Mouse (Mus musculus): ENCODE data around the gene Gm49321.

The Gm49321 gene

DNA sequence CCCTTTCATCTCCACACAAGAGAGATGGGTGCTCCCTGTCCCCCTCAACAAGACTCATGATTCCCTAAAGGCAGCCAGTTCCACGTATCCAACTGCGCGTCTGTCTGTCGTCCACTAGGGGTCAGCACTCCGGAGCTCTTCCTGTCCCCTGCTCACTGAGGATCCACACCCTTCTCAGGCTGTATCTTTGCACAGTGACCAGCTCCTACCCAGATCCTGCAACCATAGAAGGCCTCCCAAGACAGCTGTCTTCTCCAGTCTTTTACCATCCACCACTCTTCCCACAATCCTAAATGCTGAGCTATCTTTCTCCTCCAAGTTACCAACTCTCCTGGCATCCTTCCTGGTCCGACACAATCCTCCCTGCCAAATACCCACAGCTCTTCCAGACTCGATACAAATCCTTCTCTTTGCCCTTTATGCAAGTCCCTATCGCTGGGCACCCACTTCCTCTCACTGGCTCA, 72.0 kb downstream of the Gm49321 start:
- no peak for DNase-seq (ENCODE audit: low spot score in 2 of 2)

GRCm38 (mm10) chr12:74013739-74014138, 76.3 kb downstream of the Gm49321 start:
- DNase-seq (ENCODE audit: low spot score in 2 of 2): peak; percentile 30 to 75

- DNase-seq (ENCODE audit: low spot score in 2 of 2): no peak
Measured at GRCm38 (mm10) chr12:74014739-74015270, 77.4 kb downstream of the Gm49321 start.

GRCm38 (mm10) chr12:74015491-74015890, 78.0 kb downstream of the Gm49321 start:
- DNase-seq (ENCODE audit: low spot score in 2 of 2): no peak

Data from heart, adult 9 months (tissue).